Mouse (Mus musculus) 416B (cell line): ENCODE results near the gene Ick.
"Not testable (repeated sequence)": the region's sequence is repeated elsewhere in the genome, so short reads cannot be mapped to it uniquely, and the experiment has no call there.

ENCODE experiments used
- DNase-seq: peaks from one replicate; pipeline ENCODE4 v3.0.0; 2011; ENCODE audit warnings: low read depth

The Ick gene

DNA sequence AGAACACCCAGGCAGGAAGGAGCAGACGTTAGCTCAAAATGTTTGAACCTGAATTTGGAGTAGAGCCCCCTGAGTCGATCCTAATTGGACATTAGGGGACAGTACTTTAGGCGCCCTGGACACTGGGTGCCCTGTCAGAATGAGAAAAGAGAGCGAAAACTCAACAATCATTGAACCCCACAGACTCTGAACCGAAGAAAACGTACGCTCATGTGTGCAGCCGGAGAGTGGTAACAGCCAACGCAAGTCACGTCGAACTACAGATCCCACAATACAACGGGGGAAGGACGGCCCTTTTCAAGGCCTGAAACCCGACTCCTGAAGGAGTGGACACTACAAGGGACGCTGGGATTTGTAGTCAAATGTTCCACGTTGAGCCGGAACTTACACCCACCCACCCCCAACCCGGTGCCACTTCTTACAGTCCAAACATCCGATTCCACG lies at the start of gene Ick, which contains the start of gene Fbxo9:
TSS of gene Ick (plus strand) at position 397 of the 444 bp plus-strand sequence.
TSS of gene Fbxo9 (minus strand) at position 270 of the 444 bp plus-strand sequence.
- peak; percentile 98 for DNase-seq

- no peak for DNase-seq
Measured at GRCm38 (mm10) chr9:78059525-78060120, 49.4 kb upstream of the Ick start.

DNA sequence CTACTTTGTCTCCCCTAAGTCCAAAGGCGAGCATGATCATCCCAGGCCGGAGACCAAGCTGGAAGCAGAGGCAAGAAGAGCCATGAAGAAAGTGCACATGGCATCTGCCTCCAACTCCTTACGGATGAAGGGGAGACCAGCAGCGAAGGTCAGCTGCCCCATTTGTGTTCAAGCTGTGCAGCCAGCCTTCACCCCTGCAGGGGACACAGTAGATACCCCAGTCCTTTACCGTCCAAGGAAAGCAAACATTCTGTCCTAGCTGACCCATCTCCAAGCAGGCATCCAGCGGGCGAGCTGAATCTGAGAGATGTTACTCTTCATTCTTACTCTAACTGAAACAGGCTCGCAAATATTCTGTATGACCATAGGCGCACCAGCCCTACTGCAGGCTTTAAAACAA lies 46.6 kb upstream of the Ick start:
- DNase-seq: no peak

- DNase-seq: no peak
Measured at GRCm38 (mm10) chr9:78064121-78064520, 44.9 kb upstream of the Ick start.

DNA sequence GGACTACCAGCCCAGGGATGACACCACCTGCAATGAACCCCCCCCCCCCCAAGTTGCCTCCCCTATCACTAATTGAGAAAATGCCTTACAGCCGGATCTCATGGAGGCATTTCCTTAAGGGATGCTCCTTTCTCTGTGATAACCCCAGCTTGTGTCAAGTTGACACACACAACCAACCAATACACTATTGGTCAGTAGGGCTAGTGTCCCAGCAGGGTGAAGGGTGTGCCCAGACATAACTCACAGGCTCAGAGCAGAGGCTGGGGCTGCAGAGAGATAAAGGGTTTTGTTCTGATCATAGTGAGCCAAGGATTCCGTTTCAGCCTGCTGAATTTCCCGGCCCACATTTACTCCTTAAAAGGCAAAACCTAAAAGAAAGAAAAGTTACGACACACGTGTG lies 38.5 kb upstream of the Ick start:
- no peak for DNase-seq

DNA sequence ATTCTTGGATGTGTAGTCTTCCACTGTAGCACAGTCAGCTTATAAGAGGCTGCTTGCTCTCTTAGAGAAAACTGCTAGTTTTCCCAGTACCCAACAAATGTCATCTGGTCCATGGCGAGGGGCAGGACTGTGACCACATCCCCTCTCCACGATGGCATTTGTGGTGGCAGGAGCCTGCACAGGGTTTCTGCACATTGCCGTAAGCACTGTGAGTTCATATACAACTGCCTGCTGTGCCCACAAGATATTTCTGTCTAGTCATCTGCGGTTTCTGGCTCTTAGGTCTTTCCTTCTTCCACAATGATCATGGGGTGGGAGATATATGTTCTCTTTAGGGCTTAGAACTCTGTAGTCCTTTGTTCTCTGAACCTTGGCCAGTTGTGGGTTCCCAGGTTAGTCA lies 37.4 kb upstream of the Ick start:
- DNase-seq: peak; percentile 92

DNA sequence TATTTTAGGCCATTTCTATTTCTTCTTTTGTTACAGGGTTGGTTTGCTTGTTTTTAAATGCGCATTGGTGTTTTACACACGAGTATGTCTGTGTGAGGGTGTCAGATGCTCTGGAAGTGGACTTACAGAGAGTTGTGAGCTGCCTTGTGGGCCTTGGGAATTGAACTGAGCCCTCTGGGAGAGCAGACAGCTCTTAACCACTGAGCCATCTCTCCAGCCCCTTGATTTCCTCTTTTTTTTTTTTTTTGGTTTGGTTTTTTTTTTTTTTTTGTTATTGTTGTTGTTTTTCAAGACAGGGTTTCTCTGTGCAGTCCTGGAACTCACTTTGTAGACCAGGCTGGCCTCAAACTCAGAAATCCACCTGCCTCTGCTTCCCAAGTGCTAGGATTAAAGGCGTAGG lies 35.7 kb upstream of the Ick start:
- DNase-seq: not testable (repeated sequence)

DNA sequence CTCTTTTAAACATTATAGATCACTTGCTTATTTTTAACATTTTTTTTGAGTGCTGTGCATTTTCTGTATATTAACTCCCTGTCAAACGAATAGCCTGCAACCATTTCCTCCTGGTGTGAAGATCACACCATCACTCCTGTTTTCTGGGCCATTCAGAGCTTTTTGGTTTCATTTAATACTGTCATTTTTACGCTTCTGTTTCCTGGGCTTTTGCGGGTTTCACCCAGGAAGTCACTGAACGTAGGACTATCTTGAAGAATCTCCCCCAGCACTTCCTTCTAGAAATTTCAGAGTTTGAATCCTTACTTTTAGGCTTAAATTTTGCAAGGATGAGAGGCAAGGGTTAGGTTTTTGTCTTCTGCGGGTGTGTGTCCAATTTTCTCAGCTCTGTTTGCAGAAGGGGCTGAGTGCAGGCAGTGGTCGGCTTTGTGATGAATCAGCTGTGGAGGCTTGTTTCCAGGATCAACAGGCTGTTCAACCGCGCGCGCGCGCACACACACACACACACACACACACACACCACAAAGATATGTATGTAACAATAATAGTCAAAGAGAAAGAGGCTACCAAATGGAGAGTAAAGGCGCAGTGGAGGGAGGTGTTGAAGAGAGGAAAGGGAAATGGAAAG lies 35.2 kb upstream of the Ick start:
- peak; percentile 53 for DNase-seq

DNA sequence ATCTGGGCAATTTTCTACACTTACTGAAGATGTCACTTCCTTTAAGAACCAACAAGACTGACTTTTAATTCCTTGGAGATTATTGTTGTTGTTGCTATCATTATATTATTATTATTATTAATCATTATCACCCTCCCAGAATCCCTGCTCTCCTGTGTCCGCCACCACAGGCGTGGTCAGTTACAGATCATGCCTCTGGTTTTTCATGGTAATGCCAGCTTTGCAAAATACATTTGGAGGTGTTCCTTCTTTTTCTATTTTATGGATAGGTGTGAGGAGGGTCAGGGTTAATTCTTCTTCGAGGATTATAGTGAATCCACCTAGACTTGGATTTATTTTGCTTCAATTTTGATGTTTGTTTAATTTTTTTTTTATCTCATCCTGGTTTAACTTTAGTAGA lies 33.7 kb upstream of the Ick start:
- no peak for DNase-seq

GRCm38 (mm10) chr9:78078240-78078639 lies 30.8 kb upstream of the Ick start:
- DNase-seq: peak; percentile 58

DNA sequence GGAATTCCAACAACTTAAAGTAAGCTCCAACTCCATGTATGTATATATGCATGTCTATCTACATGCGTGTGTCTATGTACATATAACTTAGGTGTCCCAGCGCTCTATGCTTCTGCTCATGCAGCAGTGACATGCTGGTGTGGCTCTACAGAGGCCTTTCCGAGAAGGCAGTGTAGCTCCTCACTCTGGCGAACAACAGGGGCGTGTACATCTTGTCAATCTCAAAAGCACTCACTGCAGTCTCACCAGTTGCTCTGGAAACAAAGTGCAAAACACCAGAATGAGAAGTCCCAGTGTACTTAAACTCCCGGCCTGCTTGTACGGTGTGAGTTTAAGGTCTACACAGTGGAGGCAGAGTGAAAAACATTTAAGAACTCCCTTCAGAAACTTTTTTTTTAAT lies 27.2 kb upstream of the Ick start:
- no peak for DNase-seq

- DNase-seq: no peak
Measured at GRCm38 (mm10) chr9:78084341-78084740, 24.7 kb upstream of the Ick start.

DNA sequence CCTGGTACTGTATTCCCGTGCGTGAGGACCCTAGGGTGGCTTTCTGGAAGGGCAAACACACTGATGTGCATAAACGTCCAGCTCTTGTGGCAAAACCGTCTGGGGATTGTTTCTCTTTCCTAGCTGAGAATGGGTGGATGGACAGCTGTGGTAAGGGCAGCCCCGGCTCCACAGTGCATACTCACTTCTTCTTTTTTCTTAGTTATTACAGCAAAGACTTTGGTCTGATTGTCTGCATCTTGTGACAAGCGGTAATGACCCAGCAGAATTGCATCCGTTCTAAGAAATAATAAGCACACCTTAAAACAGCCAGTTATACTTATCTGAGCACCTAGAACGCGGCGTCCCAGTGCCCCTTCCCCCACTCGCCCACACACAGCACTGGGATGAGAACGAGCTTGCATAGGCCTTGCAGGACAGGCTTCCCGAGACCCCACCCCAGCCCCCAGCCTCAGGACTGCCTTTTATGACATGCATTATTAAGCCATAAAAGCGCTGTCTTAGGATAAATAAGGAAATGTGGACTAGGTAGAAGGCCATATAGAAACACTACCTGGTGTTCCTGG lies 23.2 kb upstream of the Ick start:
- DNase-seq: no peak

DNA sequence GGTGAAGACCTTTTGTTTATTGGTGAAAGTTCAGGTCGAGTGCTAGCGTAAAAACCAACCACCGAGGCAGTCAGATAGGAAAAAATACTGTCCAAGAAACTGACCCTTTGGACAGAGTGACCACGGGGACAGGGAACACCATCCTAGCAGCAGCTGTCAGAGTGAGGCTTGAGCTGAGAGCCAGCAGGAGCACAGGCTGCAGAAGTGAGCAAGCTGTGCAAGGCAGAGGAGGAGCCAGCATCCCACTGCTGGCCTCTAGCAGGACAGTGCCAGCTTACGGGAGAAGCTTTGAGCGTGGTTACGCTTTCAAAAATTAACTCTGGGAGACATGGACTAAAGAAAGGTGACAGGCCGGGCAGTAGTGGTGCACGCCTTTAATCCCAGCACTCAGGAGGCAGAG lies 21.2 kb upstream of the Ick start:
- no peak for DNase-seq

DNA sequence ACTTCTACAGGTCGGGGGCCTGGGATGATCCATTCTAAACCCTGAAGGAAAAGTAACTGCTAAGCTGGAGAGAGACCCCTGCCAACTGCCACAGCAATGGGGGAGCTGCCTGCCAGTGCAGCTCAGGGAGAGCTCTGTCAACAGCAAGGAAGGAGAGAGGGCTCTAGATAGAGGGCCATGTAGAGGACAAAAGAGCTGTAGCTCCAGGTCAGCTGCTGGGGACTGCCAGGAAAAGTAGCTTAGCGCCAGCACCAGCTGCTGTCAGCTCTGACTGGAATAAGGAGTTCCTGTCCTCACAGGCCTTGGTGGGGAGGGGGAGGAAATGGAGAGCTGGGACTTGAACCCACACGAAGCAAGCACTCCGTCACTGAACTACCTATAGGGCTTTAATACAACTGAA lies 20.5 kb upstream of the Ick start:
- no peak for DNase-seq

GRCm38 (mm10) chr9:78088971-78089370 lies 20.0 kb upstream of the Ick start:
- DNase-seq: no peak

DNA sequence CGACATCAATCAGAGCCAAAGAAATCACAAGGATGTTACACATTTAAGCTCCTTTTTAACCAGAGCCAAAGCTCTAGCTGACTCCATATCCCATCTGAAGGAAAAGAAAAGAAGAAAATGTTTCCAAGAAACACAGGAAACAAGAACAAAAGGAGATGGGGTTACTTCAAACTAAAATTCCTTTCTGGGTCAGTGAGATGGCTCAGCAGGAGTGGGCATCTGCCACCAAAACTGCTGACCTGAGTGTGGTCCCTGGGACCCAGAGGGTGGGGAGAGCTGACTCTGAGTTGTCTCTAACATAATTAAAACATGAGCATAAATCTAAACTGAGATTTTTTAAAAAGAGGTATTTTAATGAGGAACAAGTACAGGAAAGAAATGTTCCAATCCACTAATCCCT lies 19.1 kb upstream of the Ick start:
- DNase-seq: no peak

- DNase-seq: no peak
Measured at GRCm38 (mm10) chr9:78090596-78090995, 18.4 kb upstream of the Ick start.

DNA sequence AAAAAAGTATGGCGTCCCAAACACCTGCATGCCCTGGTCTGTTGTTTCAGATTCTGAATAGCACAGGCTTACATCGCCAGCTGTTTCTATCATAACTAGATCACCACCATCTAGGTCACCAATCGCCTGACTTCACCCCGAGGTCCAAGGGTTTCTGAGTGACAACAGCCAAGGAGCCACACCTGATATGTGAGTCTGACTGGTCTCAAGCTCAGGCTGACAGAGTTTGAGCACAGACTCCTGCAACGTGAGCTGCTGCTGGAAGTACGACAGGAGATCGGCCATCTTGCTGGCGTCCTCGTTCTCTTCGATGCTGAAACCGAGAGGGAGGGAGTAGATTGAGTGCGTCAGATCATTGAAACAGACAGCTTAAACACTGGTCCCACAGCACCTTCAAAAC lies 13.3 kb upstream of the Ick start:
- no peak for DNase-seq

- peak; percentile 48 for DNase-seq
Measured at GRCm38 (mm10) chr9:78096376-78096775, 12.6 kb upstream of the Ick start.

DNA sequence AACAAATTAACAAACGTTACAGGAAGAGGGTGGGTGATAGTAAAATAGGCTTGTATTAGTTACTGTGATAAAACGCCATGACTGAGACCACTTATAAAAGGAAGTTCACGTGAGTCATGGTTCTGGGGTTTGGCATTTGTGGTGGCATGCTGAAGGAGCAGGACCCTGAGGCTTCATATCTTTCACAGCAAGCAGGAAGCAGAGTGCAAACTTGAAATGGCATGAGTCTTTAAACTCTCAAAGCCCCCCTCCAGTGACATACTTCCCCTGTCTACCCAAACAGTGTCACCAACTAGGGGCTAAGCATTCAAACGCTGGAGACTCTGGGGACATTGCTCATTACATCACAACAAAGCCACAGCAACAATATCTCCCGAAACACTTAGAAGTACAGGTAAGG lies 8.0 kb upstream of the Ick start:
- DNase-seq: peak; percentile 99

- DNase-seq: no peak
Measured at GRCm38 (mm10) chr9:78101431-78101830, 7.6 kb upstream of the Ick start.

GRCm38 (mm10) chr9:78103965-78104560 lies 4.9 kb upstream of the Ick start:
- no peak for DNase-seq
